Mouse (Mus musculus) frontal cortex, postnatal 14 days (tissue): Measurements from ENCODE around the gene Pin1rt1.

Experiments
- DNase-seq, 2 experiments: peaks; one replicate each; pipeline ENCODE4 v3.0.0; 2022; ENCODE audit warnings: low spot score in 2 of 2

Pin1rt1 gene

GRCm38 (mm10) chr2:104716279-104716678, at the start of gene Pin1rt1:
TSS of gene Pin1rt1 (minus strand) at chr2:104716379.
- DNase-seq: no peak

- DNase-seq: no peak
These were observed 47.8 kb upstream of the Pin1rt1 start for GRCm38 (mm10) chr2:104764018-104764417.

- DNase-seq: no peak
These were observed 47.0 kb upstream of the Pin1rt1 start for GRCm38 (mm10) chr2:104763134-104763703.

- DNase-seq: no peak
These were observed 34.4 kb upstream of the Pin1rt1 start for GRCm38 (mm10) chr2:104750611-104751010.

- DNase-seq: no peak
These were observed 32.5 kb upstream of the Pin1rt1 start for GRCm38 (mm10) chr2:104748652-104749183.

GRCm38 (mm10) chr2:104746251-104746650, 30.1 kb upstream of the Pin1rt1 start:
- DNase-seq: no peak

- no peak for DNase-seq
These were observed 27.8 kb upstream of the Pin1rt1 start for GRCm38 (mm10) chr2:104743971-104744370.

- DNase-seq: no peak
These were observed 27.0 kb upstream of the Pin1rt1 start for GRCm38 (mm10) chr2:104743160-104743559.

- DNase-seq: peak; percentile 60 to 80
These were observed 26.5 kb upstream of the Pin1rt1 start, which contains the start of gene Depdc7 for GRCm38 (mm10) chr2:104742741-104743064. TSS of gene Depdc7 (minus strand) at chr2:104742878.

- DNase-seq: no peak
These were observed 25.9 kb upstream of the Pin1rt1 start for GRCm38 (mm10) chr2:104741896-104742740.

- no peak for DNase-seq
These were observed 25.0 kb upstream of the Pin1rt1 start for GRCm38 (mm10) chr2:104741015-104741758.

GRCm38 (mm10) chr2:104740248-104740949, 24.2 kb upstream of the Pin1rt1 start:
- DNase-seq: no peak

- no peak for DNase-seq
These were observed 23.5 kb upstream of the Pin1rt1 start for GRCm38 (mm10) chr2:104739691-104740090.

GRCm38 (mm10) chr2:104736241-104736640, 20.1 kb upstream of the Pin1rt1 start:
- DNase-seq: no peak

- DNase-seq: no peak
These were observed 16.5 kb upstream of the Pin1rt1 start for GRCm38 (mm10) chr2:104732562-104733256.

- no peak for DNase-seq
These were observed 15.9 kb upstream of the Pin1rt1 start for GRCm38 (mm10) chr2:104732033-104732444.

- no peak for DNase-seq
These were observed 11.2 kb upstream of the Pin1rt1 start for GRCm38 (mm10) chr2:104727369-104727768.

- no peak for DNase-seq
These were observed 5.8 kb upstream of the Pin1rt1 start for GRCm38 (mm10) chr2:104722021-104722420.

GRCm38 (mm10) chr2:104717827-104718226, 1.6 kb upstream of the Pin1rt1 start:
- no peak for DNase-seq

GRCm38 (mm10) chr2:104717231-104717735, 1.1 kb upstream of the Pin1rt1 start:
- DNase-seq: no peak

- no peak for DNase-seq
These were observed 1.9 kb downstream of the Pin1rt1 start for GRCm38 (mm10) chr2:104714254-104714691.
